Mouse (Mus musculus): Measurements from ENCODE around the gene Gpn2.
A peak's percentile ranks its signal among the peaks of the same experiment; 100 is the strongest.

Gene Gpn2

DNA sequence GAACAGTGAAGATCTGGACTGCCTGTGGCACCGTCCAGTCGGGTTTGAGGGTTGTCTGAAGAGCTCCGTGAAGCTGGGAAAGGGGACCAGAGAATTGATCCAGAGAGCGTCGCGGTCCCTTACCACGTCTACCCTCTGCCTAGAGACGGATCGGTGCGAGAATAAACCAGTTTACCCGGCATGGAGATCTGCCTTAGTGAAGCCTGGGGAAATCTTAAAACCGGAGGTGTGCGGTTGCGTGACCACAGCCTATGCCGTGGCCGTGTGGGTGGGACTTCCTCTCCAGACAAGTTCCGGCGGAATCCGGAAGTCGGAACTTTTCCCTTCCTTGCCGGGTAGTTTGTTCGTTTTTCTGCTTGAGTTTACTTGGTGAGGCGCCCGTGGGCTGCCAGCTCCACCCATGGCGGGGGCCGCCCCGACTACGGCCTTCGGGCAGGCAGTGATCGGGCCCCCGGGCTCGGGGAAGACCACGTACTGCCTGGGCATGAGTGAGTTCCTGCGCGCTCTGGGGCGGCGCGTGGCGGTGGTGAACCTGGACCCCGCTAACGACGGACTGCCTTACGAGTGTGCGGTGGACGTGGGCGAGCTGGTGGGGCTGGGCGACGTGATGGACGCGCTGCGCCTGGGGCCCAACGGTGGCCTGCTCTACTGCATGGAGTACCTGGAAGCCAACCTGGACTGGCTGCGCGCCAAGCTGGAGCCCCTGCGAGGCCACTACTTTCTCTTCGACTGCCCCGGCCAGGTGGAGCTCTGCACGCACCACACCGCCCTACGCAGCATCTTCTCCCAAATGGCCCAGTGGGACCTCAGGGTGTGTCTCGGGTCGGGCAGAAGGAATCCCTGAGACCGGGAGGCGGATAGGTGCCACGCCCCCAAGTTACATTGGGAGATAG is at the start of gene Gpn2:
Gene Gpn2, plus strand, starts transcription at position 304 of the 893 bp plus-strand sequence.
- DNase-seq (ENCODE audit: low spot score) = peak; percentile 83

DNA sequence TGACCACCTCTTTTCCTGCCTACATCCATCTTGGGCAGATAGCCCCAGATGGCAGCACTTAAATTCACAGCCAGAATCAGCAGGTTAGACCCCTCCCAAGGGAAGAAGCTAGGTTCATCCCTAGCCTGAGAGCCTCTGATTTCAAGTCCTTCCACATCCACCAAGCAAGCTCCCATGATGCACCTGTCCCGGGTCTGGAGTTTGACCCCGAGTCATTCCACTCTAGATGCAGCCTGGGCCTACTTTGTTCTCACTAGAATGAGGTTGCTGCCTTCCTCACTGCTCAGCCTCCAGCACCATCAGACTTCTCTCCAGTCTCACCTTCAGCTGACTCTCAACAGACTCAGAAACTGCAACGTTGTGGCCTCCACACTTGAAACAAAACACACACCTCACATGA is 48.1 kb upstream of the Gpn2 start:
- DNase-seq (ENCODE audit: low spot score) = no peak

DNA sequence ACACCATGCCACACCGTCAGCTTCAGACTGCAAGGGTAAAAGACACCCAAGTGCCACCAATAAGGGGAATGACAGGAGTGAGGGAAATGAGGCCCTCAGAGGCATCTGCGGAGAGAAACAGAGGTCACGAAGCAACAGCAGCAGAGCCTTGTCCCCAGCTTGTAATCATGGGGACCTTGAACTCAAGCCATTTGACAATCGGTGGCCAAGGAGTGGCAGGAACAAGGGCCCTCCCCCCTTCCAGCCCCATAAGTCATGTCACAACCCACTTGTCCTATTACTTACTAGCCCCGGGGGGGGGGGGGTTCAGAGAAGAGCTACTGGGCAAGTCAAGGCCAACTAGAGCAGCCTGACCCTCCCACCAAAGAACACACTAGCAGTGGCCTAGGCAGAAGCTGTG is 47.5 kb upstream of the Gpn2 start:
- DNase-seq (ENCODE audit: low spot score) = no peak

DNA sequence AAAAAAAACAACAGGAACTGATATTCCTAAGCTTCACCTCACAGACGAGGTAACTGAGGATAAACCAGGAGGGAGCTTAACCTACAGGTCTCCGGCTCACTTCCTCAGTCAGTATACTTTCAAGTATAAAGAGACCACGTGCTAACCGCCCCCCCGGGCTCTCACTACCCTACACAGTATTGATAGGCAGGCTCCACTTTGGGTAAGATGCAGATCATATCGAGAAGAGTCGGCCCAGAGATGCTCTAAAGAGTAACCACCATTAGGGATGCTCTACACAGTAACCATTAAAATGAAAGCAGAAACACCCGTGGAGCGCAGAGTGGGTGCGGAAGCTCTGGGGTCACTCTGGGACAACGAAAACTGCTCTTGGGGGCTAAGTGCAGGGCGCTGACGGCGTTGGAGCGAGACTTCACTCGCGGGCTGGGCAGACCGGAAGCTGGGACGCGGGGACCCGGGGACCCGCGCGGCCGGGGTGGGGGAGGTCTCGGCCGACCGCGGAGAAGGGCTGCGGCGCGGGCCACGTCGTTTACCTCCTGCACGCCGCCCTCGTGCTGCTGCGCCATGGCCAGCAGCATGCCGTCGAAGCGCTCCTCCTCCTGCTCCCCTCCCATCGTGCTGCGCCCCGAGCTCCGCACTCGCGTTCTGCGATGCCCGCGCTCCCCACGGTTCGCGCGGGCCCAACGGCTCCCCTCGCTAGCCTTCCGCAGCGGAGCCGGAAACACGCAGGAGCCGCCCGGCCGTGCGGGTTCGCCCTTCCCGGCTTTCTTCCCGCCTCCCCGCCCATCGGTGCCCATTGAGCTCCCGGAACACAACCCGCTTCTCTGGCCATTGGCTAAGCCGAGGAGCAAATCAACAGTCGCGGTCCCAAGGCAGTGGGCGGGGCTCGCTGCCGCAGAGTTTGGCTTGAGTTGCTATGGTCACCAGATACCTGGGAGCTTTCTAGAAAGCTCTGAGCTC is 38.6 kb upstream of the Gpn2 start, which contains the start of gene Nudc:
Gene Nudc, minus strand, starts transcription at position 725 of the 960 bp plus-strand sequence.
- DNase-seq (ENCODE audit: low spot score) = peak; percentile 95

DNA sequence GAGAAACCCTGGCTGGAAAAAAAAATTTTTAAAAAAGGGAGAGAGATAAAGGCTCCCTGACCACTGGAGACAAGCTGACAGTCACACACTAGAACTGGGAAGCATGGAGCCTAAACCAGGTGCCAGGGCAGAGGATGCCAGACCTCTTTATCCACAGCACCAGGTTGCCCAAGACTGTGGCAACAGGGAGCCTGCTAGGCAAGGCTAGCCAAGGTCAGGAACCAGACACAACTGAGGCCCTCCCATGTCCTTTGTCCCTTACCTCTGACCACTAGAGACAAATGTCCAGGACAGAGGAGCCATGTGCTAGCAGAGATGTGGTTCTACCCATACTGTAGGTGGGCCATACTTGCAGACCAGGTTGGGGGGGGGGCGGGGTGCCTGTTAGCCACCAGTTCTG is 32.1 kb upstream of the Gpn2 start:
- no peak for DNase-seq (ENCODE audit: low spot score)

DNA sequence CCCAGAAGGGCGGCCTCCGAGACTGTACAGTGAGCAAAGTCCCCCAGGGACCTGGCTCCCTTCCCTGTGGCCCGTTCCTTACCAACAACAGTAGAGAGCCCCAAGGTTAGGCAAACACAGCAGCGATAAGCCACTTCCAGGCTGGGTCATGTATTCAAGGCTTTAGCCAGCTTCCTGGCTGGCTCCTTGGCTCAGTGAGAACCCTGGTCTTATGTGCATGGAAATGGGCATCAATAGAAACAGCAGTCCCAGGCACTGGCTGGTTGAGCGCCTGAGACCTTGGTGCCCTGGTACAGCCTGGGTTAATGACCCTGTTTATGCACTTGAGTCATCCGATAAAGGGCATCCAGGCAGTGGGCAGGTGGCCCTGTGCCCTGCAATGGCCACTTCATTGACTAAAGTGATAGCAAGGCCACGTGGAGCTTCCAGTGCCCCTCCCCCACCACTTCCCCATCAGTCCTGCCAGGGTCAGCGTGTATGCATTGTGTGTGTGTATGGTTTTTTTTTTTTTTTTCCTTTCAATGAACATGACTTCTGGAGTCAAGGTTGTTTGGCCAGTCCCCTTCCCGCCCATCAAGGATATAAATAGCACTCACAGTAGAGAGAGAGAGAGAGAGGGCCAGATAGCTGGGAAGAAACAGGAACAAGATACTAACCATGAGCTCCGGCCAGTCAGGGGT is 31.3 kb upstream of the Gpn2 start, which contains the start of gene Nr0b2:
Gene Nr0b2, plus strand, starts transcription at position 609 of the 680 bp plus-strand sequence.
- peak; percentile 72 for DNase-seq (ENCODE audit: low spot score)

DNA sequence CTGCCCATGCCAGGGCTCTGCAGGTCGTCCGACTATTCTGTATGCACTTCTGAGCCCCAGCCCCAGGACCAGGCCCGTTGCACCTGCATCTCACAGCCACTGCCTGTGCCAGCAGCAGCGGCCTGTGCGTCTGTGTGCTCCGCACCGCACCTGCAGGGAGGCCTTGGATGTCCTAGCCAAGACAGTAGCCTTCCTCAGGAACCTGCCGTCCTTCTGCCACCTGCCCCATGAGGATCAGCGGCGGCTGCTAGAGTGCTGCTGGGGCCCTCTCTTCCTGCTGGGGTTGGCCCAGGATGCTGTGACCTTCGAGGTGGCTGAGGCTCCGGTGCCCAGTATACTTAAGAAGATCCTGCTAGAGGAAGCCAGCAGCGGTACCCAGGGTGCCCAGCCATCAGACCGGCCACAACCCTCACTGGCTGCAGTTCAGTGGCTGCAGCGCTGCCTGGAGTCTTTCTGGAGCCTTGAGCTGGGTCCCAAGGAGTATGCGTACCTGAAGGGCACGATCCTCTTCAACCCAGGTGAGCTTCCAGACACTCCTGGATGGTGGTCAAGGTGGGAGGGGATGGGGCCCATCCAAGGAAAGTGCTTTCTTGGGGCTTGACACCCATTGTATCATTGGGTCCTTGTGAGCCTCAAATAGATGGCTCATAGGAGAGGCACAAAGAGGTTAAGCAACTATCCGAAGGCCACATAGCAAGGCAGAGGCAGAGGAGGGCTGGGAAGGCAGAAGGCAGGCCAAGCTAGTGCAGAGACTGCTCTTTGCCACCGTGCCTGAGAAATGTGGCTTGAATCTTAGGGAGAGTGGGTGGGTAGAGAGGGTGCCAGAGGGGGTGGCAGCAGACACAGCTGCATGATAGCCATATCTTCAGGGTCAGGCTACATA is 30.5 kb upstream of the Gpn2 start:
- DNase-seq (ENCODE audit: low spot score) = no peak

DNA sequence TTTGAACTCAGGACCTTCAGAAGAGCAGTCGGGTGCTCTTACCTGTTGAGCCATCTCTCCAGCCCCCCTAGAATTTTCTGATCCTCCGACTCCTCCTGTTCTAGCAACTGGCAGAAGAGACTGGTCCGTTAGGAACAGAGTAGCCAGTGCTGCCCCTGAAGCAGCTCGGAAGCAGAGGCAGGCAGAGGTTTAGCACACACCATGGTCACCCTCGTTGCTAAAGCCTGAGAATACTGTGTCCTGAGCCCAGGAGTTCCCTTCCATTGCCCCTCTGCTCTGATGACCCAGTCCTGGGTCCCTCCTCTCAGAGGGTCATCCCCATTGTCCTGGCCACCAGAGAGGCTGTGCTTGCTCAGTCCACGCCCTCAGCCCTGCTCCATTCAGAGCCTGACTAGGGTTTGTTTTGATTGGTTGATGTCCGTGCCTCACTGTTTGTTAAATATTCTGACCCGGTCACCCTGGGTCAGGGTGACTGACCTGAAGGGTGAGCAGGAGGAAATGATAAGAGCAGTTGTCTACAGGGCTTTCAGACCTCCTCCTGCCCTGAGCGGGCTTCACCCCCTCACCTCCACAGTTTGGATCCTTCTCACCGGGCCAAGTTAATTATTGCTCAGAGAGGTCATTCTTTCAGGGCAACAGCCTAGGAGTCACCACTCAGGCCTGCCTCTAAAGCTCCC is 27.0 kb upstream of the Gpn2 start:
- no peak for DNase-seq (ENCODE audit: low spot score)

DNA sequence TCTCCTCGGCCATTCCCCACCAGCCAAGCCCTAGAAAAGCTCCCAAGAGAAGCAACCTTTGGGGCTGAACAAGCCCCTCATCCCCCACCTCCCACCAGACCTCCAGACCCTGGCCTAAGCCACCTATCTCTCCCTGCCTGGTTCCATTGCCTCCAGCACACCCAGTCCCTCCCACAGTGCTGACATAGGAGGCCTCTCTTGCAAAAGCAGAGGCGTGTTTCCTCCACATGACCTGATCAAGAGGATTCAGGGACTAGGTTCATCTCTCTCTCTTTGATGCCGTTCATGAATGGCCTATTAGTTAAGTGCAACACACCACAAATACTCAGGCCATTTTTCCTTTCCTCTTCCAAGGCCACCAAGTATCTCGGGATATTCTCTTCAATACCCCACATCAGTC is 24.3 kb upstream of the Gpn2 start:
- no peak for DNase-seq (ENCODE audit: low spot score)

DNA sequence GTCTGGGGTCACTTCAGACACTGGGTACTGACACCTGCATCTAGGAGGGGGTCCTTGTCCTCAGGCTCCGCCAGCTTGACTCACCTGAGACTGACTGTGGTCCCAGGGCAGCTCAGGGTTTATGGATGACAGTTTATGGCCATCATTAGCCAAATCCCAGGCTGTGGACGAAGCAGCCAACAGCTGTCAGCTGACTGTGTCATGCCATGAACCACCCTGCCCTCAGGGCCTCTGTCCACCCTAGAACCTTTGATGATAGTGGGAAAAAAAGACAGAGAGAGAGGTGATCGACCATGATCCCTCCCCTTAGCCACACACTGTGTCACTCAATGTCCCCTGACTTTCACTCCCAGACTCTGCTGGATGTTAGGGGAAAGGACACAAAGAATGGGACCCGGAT is 22.5 kb upstream of the Gpn2 start:
- no peak for DNase-seq (ENCODE audit: low spot score)

DNA sequence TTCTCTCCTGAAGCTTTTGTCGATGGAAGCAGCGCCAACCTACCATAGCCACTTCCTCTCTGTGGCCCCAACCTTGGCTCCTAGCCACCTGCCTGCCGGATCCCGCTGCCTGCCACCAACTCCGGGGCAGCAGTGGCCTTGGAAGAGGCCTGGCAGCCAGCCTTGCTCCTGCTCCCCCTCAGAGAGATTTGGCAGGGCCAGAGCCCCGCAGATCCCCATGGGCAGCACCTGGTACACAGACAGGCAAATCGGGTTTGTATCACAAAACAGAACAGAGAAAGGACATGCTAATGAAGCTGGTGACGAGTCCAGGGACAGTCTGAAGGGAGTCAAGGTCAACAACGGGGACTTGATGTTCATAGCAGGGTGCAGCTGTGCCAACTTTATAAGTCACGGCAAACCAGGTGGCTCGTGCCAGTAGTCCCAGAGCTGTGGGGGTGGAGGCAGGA is 21.0 kb upstream of the Gpn2 start:
- peak; percentile 88 for DNase-seq (ENCODE audit: low spot score)

DNA sequence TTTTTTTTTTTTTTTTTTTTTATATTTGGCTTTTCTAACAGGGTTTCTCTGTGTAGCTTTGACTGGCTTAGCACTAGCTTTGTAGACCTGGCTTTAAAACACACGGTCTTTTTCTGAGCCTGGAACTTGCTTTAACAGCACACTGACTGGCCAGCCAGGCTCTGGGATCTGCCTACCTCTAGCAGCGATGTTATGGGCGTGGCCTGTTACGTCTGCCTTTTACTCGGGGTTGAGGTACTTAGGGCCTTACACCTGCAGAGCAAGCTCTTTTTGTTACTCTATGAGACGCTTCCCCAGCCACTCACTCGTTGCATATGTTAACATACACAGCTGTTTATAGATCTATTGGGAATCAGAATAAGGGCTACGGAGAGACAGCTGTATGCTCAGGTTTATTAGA is 16.9 kb upstream of the Gpn2 start:
- DNase-seq (ENCODE audit: low spot score) = no peak

DNA sequence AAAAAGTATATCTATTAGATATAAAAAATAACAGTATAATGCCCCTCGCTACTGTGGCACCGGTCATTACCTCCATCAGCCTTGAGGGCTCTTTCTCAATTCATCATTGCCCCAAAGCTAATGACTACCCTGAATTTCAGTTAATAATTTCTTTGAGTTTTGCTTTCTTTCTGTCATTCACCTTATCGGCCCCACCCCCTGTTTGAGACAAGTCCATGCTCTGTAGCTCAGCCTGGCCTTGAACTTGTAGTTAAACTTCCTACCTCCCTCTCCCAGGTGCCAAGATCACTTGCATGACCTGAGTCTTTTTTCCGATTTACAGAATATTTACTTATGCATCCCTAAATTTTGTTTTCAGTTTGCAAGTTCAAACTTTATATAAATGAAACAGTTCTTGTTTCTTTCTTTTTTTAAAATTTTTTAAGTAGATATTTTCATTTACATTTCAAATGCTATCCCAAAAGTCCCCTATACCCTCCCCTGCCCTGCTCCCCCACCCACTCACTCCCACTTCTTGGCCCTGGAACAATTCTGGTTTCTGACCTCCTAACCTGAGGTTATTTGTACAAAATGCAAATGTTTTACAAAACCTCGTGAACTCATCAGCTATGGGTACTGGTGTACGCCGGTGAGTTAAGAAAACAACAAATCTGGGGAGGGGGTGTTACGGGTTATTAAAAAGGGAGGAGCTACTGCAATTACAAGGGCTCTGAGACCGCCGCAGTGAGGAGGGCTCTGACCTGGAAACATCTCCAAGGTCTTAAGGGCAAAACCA is 14.7 kb upstream of the Gpn2 start:
- no peak for DNase-seq (ENCODE audit: low spot score)

DNA sequence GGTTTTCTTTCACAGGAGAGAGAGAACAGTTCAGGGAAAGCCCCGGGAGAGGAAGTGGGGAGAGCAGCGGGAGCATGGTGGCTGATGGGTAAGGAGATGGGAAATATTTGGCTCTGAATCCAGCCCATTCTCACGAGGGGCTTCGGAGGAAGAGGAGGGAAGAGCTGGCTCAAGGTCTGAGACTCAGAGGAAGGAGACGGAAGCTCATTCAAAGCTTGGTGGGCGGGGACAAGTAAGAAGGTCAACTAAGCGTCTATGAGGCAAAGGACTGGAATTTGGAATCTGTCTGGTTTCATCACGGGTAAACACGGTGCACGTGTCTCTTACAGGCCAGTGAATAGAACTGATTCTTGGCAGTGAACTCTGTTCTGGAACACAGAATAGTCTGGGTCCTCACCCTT is 14.1 kb upstream of the Gpn2 start:
- no peak for DNase-seq (ENCODE audit: low spot score)

DNA sequence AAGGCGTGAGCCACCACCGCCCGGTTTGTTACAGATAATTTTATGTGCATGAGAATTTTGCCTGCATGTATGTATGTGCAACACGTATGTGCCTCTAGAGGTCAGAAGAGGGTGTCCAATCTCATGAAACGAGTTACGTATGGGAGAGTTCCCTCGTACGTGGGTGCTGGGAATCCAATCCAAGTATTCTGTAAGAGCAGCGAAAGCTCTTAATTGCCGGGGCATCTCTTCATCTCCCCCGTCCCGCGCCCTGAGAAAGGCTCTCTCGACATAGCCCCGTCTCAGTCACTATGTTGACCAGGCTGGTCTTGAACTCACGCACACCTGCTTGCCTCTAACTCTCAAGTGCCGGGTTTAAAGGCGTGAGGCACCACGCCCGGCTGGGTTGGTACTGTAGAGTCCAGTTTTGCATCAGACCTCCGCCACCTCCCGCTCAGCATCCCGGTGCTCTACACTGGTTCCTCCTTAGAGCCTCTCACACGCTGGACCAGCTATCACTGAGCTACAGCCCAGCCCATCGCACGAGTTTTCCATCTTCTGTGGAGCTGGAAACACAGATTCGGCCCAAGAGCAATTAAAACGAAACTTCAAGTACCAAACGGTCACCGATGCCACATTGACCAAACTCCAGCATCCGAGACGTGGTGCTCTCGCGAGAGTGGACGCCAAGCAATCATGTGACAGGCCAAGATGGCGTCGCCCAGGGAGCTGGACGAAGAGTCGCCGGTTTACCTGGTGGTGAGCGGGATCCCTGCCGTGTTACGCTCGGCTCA is 9.9 kb upstream of the Gpn2 start, which contains the start of gene Gpatch3:
Gene Gpatch3, plus strand, starts transcription at position 676 of the 773 bp plus-strand sequence.
- peak; percentile 94 for DNase-seq (ENCODE audit: low spot score)

DNA sequence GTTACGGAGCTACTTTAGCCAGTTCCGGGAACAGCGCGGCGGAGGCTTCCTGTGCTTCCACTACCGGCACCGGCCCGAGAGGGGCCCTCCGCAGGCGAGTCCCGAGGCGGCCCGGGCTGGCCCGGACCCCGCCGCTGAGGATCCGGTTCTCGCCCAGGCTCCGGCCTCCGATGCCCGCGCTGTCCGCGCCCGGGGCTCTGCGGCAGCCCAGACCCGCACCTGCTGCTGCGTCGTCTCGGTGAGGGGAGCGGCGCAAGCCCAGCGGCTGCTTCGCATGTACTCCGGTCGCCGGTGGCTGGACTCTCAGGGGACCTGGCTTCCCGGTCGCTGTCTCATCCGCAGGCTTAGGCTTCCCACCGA is 9.3 kb upstream of the Gpn2 start:
- no peak for DNase-seq (ENCODE audit: low spot score)

DNA sequence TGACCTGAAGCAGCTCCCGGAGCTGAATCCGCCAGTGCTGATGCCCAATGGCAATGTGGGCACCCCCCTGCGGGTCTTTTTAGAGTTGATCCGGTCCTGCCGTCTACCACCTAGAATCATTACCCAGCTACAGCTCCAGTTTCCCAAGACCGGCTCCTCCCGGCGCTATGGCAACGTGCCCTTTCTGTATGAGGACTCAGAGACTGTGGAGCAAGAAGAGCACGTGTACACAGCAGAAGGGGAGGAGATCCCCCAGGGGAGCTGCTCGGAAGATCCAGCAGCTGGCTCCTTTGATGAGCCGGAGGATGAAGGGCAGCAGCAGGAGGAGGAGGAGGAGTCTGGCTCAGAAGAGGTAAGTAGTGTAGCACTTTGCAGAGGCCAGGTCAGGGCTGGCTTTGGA is 6.2 kb upstream of the Gpn2 start:
- DNase-seq (ENCODE audit: low spot score) = no peak

DNA sequence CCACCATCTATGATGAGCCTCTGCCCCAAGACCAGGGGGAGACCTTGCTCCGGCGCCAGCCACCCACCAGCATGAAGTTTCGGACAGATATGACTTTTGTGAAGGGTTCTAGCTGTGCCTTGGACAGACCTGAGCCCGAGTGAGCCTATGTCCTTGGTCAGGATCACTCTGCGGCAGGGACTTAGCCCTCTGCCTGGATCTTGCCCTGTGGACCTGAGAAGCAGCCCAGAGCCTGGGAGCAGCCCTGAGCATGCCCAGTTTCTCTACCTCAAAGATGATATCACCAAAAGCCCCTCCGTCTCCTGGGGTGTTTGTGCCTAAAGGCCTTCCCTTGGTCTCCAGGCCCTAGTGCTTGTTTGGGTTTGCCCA is 488 bp upstream of the Gpn2 start:
- DNase-seq (ENCODE audit: low spot score) = no peak

DNA sequence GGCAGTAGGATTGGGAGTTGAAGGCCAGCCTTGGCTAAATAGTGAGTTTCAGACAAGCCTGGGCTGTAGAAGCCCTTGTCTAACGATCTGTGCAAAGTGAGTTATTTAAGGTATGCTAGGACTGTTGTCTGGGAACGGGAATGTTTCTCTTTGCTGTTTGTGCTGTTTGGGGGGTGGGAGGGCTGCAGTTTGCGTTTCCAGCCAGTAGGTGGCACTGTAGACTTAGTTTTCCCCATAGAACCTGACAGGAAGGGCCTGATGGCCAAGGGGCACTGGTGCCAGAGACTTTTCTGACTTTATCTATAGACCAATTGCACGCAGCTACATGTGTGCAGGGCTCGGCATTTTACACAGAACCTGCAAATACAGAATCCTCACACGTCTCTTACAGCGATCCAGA is 8.4 kb downstream of the Gpn2 start:
- peak; percentile 78 for DNase-seq (ENCODE audit: low spot score)

All from testis, postnatal 10 days (tissue).